Mouse (Mus musculus): ENCODE measurements around the gene Cpt1a. TPM values are rescaled to one million over a fixed set of nuclear protein-coding genes. Genes with fewer than 3 reads are reported as not detected.

Gene Cpt1a
- total RNA-seq, 2 experiments from 2014 or later = 52.0 to 67.5 TPM

DNA sequence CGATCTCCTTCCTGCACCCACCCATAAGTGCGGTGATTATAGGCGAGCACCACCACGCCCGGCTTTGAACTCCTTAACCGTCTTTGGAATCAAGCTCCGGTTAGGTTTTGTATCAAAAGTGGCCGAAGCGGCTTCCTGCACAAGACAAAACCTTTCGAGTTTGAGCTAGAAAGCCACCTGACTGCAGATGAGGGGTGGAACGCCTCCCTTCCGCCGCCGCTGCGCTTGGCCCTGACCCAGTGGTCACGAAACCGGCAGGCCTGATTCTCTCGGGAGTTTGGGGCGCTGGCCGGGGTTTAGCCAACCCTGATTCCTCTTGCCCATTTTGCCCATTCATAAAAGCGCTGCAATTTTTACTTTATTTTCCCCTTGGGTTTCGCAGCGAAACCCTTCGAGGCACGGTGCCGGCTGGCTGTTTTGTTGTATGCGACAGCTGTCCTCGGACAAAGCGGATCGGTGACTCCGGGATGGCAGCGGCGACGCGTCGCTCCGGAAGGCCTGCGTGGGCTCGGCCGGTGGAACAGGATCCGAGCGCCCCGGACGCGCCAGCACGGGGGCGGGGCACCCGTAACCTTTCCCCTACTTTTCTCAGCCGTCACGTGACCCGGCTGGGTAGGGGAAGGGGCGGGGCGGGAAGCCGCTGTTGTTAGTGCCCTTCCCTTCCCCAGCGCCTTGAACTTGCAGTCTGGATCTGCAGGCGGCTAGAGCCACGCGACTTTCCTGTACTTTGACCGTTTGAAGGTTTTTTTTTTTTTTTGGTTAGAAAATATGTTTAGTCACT is 3.0 kb downstream of the Cpt1a start:
- peak; percentile 85 to 94 for DNase-seq (ENCODE audit: low spot score in 2 of 2)

DNA sequence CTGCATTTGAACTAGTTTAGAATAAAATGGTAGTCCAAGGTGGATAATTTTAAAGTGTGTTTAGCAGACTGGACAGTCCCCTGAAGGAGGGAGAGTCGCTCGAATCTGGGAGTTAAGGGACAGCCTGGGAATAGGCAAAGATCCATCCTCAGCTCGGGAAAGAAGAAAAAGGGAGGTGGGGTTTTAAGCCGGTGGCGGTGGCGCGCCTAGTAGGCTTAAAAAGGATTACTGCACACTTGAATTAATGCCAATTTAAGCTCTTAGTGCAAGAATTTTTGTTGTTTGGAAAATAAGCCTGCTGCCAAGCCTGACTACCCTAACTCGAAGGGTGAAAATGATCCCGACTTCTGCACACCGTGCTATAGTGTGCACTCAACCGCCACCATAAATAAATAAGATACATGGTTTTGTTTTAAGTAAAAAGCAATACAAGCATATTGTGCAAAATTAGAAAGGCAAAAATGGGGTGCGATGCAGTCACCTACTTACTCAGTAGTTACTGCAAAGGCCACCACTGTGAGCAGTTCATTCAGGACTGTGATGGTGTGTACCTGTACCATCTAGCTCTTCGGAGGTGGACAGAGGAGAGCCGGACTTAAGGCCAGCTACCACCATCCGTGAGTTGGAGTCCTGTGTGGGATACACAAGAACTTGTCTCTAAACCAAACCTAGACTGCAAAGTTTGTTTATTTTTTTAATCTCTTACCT is 3.8 kb downstream of the Cpt1a start:
- no peak for DNase-seq (ENCODE audit: low spot score in 2 of 2)

DNA sequence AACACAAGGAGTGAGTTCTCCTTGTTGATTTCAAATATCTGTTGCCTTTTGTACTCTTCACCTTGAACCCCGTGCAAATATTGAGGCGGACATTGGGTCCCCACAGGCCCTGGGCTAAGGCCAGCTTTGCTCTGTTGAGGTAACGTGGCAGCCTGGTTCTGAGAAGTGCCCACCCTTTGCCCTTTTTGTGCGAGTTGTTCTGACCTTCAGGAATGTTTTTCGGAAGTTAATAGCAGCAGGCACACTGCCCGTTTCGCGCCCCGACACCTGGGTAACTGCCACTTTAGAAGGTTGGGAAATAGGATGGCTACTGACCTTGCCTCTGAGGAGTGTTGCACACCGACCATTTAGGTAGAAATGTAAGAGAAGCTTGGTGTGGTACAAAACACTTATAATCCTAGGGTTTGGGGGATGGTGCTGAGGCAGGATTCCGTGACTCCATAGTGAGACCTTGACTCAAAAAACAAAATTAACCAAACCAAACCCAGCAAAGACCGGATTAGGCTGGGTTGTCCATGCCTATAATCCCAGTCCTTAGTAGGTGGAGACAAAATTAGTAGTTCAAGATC is 4.4 kb downstream of the Cpt1a start:
- no peak for DNase-seq (ENCODE audit: low spot score in 2 of 2)

DNA sequence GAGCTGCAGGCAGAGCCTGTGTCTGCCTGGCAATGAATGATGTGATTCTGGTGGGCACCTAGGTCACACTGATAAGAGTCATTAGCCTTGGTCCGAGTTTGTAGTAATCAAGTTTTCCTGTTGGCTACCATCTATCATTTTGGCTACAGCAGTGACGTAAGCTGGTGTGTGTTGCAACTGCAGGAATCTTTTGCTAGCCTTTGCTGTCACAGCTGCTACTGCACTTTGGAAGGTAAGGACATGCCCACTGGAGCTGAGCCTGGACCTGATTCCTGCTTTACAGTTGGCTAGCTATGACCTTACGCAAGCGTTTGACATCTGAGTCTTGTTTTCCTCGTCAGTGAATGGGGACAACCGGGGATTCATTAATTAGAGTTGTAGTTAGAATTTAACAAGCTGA is 11.1 kb downstream of the Cpt1a start:
- DNase-seq (ENCODE audit: low spot score in 2 of 2) = no peak

DNA sequence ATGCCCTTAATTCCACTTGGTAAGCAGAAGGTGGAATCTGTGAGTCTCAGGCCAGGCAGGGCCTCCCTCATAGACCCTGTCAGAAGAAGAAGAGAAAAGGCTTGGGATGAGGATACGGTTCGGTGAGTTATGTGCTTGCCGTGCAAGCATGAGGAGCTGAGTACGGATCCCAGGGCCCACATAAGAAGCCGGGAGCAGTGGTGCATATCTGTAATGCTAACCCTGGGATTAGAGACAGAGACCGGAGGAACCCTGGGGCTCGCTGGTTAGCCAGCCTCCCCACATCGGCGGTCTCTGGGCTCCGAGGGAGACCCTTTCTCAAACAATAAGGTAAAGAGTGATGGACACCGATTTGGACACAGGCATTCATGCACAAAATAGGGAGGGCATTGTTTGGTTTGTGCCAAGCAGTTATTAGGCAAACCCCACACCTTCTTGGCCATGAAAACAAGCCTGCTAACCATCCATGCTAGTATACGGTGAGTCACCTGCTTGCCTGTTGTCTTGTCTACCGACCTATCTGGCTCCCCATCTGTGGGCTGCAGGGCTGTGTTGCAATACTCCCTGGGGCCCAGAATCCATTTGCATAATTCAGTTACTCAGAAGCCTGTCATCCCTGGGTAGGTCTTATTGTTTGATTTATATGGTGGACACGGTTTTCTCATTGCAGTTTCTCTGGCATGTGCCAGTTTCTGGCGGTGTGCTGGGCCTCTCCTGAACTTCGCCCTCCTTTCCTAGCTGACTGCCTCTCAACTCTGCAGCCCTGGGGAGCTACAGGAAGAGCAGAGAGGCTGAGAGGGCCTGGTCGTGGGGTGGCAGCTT is 11.8 kb downstream of the Cpt1a start:
- no peak for DNase-seq (ENCODE audit: low spot score in 2 of 2)

DNA sequence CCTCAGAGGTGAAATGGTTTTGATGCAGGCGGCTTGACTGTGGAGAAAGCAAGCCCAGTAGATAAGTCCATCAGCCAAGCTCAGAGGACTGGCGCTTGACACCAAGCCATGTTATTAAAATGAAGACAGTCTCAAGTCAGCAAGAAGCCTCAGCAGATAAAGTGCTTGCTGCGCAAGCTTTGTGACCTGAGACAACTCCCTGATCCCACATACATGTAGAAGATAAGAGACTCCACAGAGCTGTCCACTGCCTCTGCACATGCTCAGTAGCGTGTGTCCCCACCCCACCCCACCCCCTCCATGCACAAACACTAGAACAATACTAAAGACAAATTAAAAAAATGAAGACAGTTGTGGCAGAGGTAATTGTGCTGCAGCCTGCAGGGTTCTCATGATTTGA is 12.4 kb downstream of the Cpt1a start:
- no peak for DNase-seq (ENCODE audit: low spot score in 2 of 2)

DNA sequence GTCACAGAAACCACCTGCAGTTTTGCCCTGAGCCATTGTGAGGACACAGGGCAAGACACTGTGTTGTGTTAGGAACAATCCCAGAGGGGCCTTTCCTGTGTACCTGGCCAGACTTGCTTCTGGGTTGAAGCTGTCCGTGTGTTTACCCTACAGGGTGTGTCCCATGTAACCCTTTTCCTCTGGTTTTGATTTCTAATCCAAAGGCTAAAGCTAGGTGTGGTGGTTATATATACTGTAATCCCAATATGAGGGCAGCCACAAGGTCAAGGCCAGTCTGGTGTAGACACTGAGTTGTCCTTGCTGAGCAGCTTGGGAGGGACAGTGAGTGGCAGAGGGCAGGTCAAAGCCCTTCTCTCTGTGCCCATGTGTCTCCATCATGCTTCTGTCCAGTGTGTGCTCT is 13.8 kb downstream of the Cpt1a start:
- no peak for DNase-seq (ENCODE audit: low spot score in 2 of 2)

DNA sequence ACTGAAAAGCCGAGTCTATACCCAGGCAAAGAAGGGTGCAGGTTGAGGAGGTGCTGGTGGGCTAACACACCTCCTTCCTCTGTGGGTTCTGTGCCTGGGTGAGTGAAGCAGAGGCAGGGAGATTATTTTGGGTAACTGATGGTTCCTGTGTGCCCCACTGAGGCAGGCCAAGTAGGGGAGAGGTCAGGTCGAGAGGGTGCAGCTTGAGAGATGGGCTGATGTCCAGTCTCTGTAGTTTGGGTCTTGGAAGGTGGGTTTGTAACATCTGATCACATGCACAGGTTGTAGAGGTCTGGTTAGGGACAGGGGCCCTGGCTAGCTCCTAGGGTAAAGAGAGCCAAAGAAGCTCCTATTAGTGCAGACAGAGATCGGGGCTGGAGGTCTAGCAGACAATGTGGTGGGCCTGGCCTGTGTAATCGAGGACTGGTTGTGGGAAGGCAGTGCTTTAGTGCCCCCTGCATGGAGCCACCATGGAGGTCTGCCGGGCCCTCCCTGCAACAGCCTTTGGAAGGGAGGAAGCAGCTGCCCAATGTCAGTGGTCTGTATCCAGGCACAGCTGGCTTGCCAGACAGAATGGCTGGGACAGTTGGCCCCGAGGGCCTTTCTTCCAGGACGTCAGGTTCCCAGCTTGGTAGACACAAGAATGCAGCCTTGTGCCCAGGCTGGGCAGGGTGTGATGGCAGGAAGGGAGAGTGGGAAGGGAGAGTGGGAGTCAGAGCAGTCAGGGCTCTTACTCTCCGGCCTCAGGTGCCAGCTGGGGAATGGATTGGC is 14.5 kb downstream of the Cpt1a start:
- DNase-seq (ENCODE audit: low spot score in 2 of 2) = no peak

DNA sequence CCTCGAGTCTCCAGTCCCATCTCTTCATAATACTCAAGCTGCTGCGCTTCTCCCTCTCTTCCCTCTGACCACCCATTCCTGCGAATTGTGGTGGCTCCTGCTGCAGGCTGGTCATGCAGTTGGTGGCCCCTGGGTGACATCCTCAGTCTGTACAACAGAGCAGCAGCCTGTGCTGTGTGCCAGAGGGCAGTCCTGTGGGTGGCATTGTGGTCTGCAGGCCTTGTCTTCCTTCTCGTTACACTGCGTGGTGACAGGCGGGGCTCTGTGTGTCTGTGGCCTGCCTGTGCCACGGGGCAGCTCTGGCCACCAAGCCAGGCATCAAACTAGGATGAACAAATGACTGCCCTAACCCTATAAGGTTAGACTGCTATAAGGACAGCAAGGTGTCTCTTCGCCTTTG is 17.1 kb downstream of the Cpt1a start:
- DNase-seq (ENCODE audit: low spot score in 2 of 2) = no peak

DNA sequence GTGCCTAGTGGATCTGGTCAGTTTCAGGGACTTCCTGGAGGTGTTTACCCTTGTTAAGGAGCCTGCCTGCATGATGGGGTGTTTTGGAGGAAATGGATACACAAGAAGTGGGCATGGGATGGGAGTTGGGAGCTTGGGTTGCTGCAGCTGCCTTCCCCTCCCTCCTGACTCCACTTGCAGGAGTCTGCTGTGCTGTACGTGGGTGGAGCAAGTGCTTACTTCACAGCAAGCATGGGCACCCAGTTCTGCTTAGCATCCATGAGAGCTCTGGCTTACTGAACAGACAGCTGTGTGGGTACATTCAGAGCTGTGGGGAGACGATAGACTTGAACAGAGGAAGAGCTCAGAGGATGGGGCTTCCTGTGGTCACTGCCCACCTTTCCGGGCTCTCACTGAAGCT is 18.9 kb downstream of the Cpt1a start:
- DNase-seq (ENCODE audit: low spot score in 2 of 2) = no peak

DNA sequence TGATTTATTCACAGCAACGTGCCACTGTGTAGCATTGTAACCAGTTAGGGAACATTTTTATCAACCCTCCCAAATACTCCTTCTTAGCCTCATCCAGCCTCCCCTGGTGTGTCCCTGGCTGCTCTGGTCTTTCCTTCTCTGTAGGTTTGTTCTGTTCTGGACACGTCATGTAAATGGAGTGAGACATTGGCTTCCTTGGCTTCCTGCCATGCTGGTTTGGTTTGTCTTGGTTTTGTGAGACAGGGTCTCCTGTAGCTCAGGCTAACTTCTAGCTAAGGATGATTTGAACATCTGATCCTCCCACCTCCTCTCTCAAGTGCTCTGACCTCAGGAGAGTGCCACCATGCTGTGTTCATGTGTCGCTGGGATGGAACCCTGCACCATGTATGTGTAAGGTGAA is 21.8 kb downstream of the Cpt1a start:
- DNase-seq (ENCODE audit: low spot score in 2 of 2) = no peak

DNA sequence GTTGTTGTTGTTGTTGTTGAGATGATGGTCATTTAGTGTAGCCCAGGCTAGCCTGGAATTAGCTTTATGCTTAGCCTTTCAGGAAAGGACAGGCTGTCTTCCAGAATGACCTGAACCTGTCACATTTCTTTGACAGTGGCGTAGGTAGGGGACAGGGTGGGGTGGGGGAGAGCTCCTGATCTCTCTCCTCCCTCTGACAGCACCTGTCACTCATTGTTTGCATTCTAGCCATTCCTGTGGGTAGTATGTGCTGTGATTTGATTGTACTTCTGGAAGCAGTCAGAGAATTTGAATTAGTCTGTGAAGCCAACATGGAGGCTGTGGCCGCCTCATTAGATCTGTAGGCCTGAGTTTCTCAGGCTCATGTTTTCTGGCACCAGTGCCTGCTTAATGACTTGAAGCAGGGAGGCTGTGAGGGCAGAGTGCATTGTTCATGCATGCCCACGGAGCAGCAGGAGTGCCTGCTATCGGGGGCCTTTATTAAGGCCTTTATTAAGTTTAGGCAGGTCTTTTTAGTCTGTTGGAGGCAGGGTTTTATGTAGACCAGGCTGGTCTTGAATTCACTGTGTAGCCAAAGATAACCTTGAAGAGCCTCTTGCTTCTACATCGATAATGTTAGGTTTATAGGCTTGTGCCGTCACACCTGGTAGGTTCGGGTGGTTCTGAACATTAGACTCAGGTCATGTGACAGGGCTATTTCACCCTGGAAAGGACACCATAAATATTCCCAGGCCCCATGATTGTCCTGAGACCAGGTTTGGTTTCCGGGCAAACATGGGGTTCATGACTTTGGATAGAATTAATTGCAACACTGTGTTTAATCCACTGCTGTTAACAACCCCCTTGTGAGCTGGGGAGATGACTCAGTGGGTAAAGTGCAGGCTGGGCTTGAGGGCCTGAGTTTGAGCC is 22.8 kb downstream of the Cpt1a start:
- no peak for DNase-seq (ENCODE audit: low spot score in 2 of 2)

DNA sequence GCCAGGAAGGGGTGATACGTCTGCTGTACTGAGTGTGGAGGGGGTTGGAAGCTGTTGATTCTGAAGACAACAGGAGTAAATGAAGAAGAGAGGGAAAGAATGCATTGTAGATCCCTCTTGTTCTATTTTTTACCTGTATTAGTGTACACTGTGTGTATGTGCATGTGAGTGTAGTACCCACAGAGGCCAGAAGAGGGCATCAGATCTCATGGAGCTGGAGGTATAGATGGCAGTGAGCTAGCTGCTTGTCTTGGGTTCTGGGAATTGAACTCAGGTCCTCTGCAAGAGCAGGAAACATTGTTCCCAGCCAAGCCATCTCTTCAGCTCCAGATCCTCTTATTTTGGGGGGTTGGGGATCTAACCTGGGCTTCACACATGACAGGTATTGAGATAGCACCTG is 25.6 kb downstream of the Cpt1a start:
- no peak for DNase-seq (ENCODE audit: low spot score in 2 of 2)

DNA sequence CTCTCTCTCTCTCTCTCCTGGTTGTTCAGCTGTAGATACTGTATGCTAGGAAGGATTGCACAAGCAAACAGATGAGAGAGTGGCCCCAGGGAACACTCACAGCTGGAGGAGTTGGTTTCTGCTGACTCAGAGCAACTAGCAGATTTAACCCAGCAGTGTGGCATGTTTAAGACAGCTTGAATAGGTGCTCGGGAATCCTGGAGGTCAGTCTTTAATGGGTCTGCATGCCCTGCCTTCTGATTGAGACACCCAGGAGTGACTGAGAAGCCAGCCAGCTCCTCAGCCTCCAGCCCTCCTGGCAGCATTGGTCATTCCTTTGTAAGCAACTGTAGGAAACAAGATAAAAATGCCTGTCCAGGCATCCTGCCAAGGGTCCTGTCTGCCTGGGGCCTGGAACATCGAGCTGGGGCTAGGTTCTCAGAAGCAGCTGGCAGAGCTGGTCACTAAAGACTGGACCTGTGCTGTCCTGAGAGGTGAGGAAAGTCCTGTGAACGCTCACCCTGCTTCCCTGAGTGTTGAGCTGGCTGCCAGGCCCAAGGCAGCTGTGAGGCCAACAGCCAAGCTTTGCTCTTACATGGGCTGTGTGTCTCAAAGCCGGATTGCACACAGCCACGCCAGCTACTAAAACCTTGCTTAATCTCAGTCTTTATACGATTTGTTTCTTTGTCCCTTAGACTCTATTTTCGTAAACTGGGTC is 31.4 kb downstream of the Cpt1a start:
- peak in 1 of 2 experiments; percentile 77 for DNase-seq (ENCODE audit: low spot score in 2 of 2)

DNA sequence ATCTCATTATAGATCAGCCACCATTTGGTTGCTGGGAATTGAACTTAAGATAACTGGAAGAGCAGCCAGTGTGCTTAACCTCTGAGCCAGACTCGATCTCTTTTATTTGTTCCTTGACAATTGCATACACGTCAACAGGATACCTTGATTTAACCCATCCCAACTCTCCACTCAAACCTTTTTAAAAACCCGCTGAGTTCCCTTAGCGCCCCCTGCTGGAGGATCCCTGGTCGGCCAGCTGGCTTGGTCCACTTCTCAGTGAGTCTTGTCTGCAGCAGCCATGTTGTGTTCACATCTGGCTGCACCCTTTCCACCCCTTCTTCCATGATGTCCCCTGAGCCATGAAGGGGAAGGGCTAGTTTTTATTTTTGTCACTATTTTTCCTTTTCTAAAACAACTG is 33.0 kb downstream of the Cpt1a start:
- DNase-seq (ENCODE audit: low spot score in 2 of 2) = peak in 1 of 2 experiments; percentile 43

DNA sequence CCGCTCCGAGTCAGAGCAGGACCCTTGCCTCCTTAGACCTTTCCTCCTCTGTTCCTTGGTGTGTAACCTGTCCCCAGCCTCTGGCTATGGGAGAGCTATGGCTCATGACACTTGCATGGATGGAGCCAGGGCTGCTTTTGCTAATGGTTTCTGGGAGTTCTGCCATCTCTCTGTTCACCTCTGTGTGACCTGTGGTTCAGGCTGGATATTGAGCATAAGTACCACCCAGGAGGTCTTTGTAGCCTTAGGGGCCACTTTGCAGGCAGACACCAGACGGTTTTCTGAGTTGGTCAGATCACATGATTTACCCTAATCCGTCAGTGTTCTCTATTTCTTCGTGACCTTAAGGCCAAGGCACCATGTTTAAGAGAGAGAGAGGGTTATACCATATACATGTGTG is 34.4 kb downstream of the Cpt1a start:
- DNase-seq (ENCODE audit: low spot score in 2 of 2) = no peak

DNA sequence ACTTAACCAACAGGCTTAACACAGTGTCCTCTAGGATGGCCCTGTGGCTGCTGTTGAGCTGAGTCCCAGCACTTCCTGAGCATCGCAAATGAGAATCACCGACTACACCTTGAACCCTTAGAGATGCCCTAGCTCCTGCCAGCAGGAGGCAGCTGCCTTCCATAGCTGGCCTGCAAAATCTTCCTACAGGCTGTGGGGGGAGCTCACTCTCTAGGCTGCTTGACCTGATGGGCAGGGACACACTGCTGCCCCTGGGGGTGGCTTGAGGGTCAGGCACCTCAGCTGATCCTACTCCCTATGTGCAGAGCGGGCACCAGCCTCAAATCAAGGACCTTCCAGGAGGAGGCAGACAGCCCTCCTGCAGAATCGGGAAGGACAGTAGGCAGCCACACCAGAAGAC is 35.5 kb downstream of the Cpt1a start:
- no peak for DNase-seq (ENCODE audit: low spot score in 2 of 2)

DNA sequence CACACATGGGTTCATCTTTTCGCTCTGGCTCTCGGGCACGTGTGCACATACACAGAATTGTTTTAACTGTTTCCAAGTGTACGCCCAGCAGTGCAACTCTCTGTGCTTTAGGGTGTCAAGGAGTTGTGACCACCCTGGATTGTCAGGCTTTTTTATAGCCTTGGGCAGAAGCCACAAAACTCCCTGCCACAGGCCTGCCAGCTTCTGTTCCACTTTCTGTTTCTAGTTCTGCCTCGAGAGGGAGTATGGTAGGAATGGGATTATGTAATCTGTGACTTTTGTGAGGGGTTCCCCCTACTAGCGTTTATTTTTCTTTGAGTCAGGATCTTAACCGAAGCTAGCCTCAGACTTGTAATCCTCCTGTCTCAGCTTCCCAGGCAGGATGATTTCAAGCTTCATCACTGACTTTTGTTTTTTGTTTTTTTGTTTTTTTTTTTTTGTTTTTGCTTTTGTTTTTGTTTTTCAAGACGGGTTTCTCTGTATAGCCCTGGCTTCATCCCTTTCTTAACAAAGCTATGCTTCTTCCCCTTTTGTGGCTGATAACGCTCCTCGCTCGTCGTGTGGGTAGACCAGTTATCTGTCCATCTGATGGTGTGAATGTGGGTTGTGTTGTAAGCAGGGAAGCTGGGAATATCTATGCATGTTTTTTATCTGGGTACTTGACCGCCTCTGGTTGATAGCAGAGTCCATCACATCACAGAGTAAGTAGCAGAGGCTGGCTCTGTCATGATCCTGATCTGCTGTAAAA is 37.9 kb downstream of the Cpt1a start:
- DNase-seq (ENCODE audit: low spot score in 2 of 2) = no peak

Data from gastrocnemius, postnatal 4 days (tissue).